Mouse (Mus musculus) liver, embryonic 14.5 days (tissue): ENCODE results near the gene Map10. TPM values are rescaled to one million over a fixed set of nuclear protein-coding genes. Genes with fewer than 3 reads are reported as not detected.

Source experiments
- ATAC-seq: fragments of 200-750 bp; cut with Nextera tagmentation; 2 replicates; pipeline ENCODE4 v1.8.0; 2017; ENCODE audit warnings: moderate number of reproducible peaks, mild to moderate bottlenecking, moderate library complexity; ENCODE audit not compliant: insufficient read depth
- DNase-seq, 3 experiments: peaks; one replicate each; pipeline ENCODE4 v3.0.0-alpha.2; 2012 to 2013; ENCODE audit warnings: low read depth in 3 of 3, low spot score in 3 of 3
- H3K27ac ChIP-seq: fragments of 300-500 bp; sonication (generic); 2 replicates; pipeline ENCODE4 v1.5.1; 2014; ENCODE audit warnings: moderate library complexity, mild to moderate bottlenecking, control low read depth, inconsistent platforms
- H3K27me3 ChIP-seq: fragments of 300-500 bp; sonication (generic); 2 replicates; pipeline ENCODE4 v1.6.1; 2014; ENCODE audit warnings: mild to moderate bottlenecking, low read length, moderate library complexity; ENCODE audit not compliant: control insufficient read depth, insufficient read depth
- H3K36me3 ChIP-seq: fragments of 300-500 bp; sonication (generic); replicated peaks from 2 replicates; pipeline ENCODE4 v1.6.1; 2014; ENCODE audit warnings: low read depth; ENCODE audit not compliant: control insufficient read depth, insufficient read depth
- H3K4me1 ChIP-seq, 2 experiments: fragments of 200-500 bp in 1 of 2; fragments of 300-500 bp in 1 of 2; sonication (generic) in 1 of 2; replicated peaks; 2 replicates each; pipeline ENCODE4 v1.6.1; 2012 to 2014; ENCODE audit warnings: antibody characterized with exemption in 1 of 2, inconsistent platforms in 1 of 2, low read length in 1 of 2; ENCODE audit not compliant: control insufficient read depth in 2 of 2, insufficient read depth in 2 of 2
- H3K4me2 ChIP-seq: fragments of 300-500 bp; sonication (generic); 2 replicates; pipeline ENCODE4 v1.6.1; 2014; ENCODE audit warnings: low read depth, mild to moderate bottlenecking, control low read depth, moderate library complexity
- H3K4me3 ChIP-seq, 2 experiments: fragments of 200-500 bp in 1 of 2; fragments of 300-500 bp in 1 of 2; sonication (generic) in 1 of 2; 2 replicates each; pipeline ENCODE4 v1.5.1; 2012 to 2014; ENCODE audit warnings: low read depth in 2 of 2, low read length in 2 of 2, mild to moderate bottlenecking in 2 of 2, control low read depth in 1 of 2, inconsistent platforms in 1 of 2, moderate library complexity in 1 of 2; ENCODE audit not compliant: insufficient read depth in 1 of 2
- H3K9ac ChIP-seq: fragments of 300-500 bp; sonication (generic); replicated peaks from 2 replicates; pipeline ENCODE4 v1.6.1; 2014; ENCODE audit warnings: mild to moderate bottlenecking, control low read depth, moderate library complexity
- H3K9me3 ChIP-seq: fragments of 300-500 bp; sonication (generic); 2 replicates; pipeline ENCODE4 v1.6.1; 2016; ENCODE audit warnings: low read length, mixed read lengths; ENCODE audit not compliant: control insufficient read depth
- CTCF ChIP-seq: IDR thresholded peaks from 2 replicates; pipeline ENCODE4 v1.5.1; 2016; ENCODE audit warnings: antibody characterized with exemption, low read depth, control low read depth
- EP300 ChIP-seq: IDR thresholded peaks from 2 replicates; pipeline ENCODE4 v1.6.1; 2016; ENCODE audit warnings: antibody characterized with exemption, low read depth
- WGBS: fragments of 180-500 bp; shearing (Covaris S2); extraction: QIAGEN DNeasy Blood & Tissue Kit; methylation state at CpG from one replicate; pipeline ENCODE4 v1.1.7; 2014; ENCODE audit not compliant: insufficient replicate concordance; 5-methylcytosine and 5-hydroxymethylcytosine counted together
- polyA plus RNA-seq, 2 experiments: library from polyadenylated mRNA; depleted of rRNA in 1 of 2; stranded (reverse) in 1 of 2; unstranded in 1 of 2; fragments of >200 nt; fragmentation: Nextera tagmentation in 1 of 2; extraction: Ambion mirVana in 1 of 2; gene quantifications; 2 replicates each; pipeline versions ENCODE4 v1.2.1 to v1.2.3; 2012 to 2014

Map10 gene
- polyA plus RNA-seq, 2 experiments: 0.28 to 0.89 TPM

DNA sequence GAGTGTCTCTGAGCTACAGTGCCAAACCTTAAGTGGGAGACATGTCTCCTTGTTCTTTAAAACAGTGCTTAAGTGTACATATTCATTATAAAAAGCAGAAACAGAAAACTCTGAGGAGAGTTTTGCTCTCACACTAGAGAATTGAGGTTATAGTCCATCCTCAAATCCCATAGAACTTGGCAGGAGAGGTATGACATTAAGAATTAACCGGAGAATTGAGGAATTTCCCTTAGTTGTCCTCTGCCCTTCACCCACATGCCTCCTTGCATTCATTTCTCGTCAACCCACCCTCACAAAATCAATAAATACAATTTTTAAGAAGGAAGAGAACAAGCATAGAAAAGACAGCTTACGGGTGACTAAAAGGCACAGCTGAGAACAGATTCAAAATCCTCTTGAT is 6.2 kb downstream of the Map10 start:
- no peak overlapping the region for H3K27ac ChIP-seq
- peaks cover 2% of the 10 kb centered on the region for H3K9me3 ChIP-seq

DNA sequence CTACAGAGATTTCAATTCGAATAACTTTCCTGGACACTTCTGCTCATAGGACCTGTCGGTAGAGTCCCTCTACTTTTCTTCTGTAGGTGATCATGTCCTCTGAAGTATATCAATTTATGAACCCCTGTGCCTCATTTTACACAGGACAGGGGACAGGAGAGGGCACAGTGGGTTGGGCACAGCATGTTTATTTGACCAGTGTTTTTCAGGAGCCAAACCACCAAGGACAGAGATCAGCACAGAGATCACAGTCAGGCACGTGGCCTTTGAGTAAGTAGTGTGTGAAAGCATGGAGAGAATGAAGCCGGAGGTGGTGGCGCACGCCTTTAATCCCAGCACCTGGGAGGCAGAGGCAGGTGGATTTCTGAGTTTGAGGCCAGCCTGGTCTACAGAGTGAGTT is 7.9 kb downstream of the Map10 start:
- no peak for ATAC-seq
- Histone ChIP-seq H3K9me3 (no peaks in the 10 kb centered on the region), H3K4me2 (no peak overlapping the region), H3K4me1 (no peaks in the 10 kb centered on the region), H3K27ac (no peak overlapping the region), H3K9ac (no peak overlapping the region), H3K4me3 (no peak overlapping the region), H3K27me3 (no peaks in the 10 kb centered on the region), H3K36me3 (no peaks in the 10 kb centered on the region)
- TF ChIP-seq EP300: no peak
- TF ChIP-seq CTCF: no peak
- 62% methylated on average over 6 of the region's 6 CpGs for WGBS
- no peak for DNase-seq

More for the DNA sequence above, 6.2 kb downstream of the Map10 start:
- ATAC-seq: no peak
- H3K4me1 ChIP-seq: no peaks in the 10 kb centered on the region
- DNase-seq: no peak
- H3K36me3 ChIP-seq: no peaks in the 10 kb centered on the region
- WGBS: 51% methylated on average over 3 of the region's 3 CpGs
- no peak for TF ChIP-seq CTCF
- H3K9ac ChIP-seq: no peak overlapping the region
- no peaks in the 10 kb centered on the region for H3K27me3 ChIP-seq
- H3K4me3 ChIP-seq: no peak overlapping the region
- no peak overlapping the region for H3K4me2 ChIP-seq

DNA sequence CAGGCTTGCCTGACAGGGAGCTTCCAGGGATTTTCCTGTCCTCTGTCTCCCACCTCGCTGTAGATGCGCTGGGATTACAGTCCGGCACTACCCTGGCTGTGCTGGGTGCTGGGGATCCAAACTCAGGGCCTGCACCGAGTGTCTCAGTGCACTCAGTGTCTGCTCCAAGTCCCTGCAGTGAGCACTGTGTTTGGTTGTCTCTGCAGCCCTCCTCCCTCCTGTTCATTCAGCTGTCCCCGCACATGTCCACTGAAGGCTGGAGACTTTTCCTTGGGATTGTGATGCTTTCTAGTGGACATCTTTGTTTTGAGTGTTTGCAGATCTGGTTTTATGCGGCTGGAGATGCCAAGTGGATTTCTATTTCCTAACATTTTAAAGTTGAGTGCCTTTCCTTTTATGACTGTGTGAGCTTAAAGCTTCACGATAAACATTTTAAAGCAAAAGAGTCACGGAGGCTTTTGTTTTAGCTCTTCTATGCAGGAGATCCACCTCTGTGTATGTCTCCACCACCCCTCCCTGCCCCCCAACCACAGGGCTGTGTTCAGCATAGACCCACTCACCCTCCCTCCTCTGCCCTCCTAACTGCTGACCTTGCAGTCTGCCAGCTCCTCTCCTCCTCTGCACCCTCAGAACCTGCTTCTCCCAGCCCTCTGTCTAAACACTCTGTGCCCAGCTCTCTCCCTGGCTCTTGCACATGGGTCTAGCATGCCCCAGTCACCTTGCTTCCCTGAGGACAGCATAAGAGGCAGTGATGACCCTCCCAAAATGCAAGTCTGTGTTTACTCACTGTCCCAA is 9.4 kb downstream of the Map10 start:
- DNase-seq (no peak), ATAC-seq (no peak)
- Histone ChIP-seq H3K27me3 (no peaks in the 10 kb centered on the region), H3K36me3 (no peaks in the 10 kb centered on the region), H3K27ac (no peak overlapping the region), H3K4me2 (no peak overlapping the region), H3K9me3 (no peaks in the 10 kb centered on the region), H3K4me3 (no peak overlapping the region), H3K4me1 (no peaks in the 10 kb centered on the region), H3K9ac (no peak overlapping the region)
- WGBS: 72% methylated on average over 8 of the region's 8 CpGs
- TF ChIP-seq CTCF: no peak
- TF ChIP-seq EP300: no peak

DNA sequence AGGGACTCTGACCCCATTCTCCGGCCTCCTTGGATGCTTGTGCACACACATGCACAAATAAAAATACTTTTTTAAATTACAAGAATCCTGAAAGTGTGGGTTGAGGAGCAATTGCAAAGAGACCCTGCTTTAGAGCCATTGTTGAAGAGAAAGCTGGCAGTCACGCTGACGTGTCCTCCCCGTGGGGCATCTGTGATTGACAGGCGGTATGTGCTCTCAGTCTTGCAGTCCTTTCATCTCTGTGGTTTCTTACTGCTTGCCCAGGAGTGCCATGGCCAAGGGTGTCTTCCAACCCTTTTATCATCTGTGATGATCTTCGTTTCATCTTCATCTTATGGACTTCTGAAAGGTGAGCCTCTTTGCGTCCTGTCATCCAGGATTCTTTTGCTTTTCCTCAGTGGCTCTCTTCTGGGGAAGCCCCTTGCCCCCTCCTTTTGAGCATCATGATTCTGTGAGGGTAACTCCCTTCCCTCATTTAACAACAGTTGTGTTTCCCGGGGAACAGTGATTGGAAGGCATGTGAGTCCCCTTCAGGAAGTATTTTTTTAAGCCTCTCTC is 11.3 kb downstream of the Map10 start:
- DNase-seq (no peak), ATAC-seq (no peak)
- Histone ChIP-seq H3K9me3 (no peaks in the 10 kb centered on the region), H3K4me2 (no peak overlapping the region), H3K4me3 (no peak overlapping the region), H3K27me3 (no peaks in the 10 kb centered on the region), H3K36me3 (no peaks in the 10 kb centered on the region), H3K27ac (no peak overlapping the region), H3K9ac (no peak overlapping the region), H3K4me1 (peaks cover 0 to 3% of the 10 kb centered on the region in 2 experiments; a peak in 1 of 4 replicates)
- no peak for TF ChIP-seq CTCF
- TF ChIP-seq EP300: no peak
- WGBS: 42% methylated on average over 8 of the region's 8 CpGs

DNA sequence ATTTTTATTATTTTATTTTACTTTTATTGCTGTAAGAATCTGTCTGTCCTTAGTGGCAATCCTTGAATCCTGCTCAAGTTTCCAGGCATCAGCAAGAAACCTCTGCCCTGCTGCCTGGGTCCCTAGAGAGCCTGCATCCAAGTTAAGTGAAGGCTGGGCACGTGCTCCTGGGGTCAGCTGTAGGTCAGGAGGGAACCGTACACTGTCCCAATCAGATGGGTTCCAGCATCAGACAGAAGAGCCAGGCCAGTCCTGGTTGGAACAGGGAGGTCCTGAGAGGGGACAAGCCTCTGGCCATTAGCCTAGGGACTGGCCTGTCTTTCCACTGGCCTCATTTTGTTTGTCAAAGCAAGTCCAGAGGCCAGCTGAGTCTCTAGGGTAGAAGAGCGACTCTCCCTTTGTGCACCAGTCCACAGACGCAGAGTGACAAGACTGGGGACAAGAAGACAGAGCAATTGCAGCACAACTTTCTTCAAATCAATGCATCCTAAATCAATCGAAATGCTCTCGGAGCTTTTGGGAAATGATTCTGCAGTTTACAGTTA is 15.7 kb downstream of the Map10 start:
- no peaks in the 10 kb centered on the region for H3K27me3 ChIP-seq
- no peaks in the 10 kb centered on the region for H3K9me3 ChIP-seq
- ATAC-seq (no peak), DNase-seq (no peak)
- no peak overlapping the region for H3K27ac ChIP-seq
- no peak overlapping the region for H3K4me2 ChIP-seq
- no peak overlapping the region for H3K4me3 ChIP-seq
- WGBS: 58% methylated on average over 6 of the region's 6 CpGs
- H3K4me1 ChIP-seq: peaks cover 0 to 4% of the 10 kb centered on the region in 2 experiments; a peak in 1 of 4 replicates
- TF ChIP-seq EP300 (no peak), CTCF (no peak)
- no peak overlapping the region for H3K9ac ChIP-seq
- H3K36me3 ChIP-seq: no peaks in the 10 kb centered on the region
